Mouse (Mus musculus) midbrain, postnatal 0 days (tissue): ENCODE measurements around the gene Akt3. TPM values are rescaled to one million over a fixed set of nuclear protein-coding genes. Genes with fewer than 3 reads are reported as not detected.
A peak's percentile ranks its signal among the peaks of the same experiment; 100 is the strongest.

ENCODE experiments used
- ATAC-seq: fragments of 200-750 bp; cut with Nextera tagmentation; 2 replicates; pipeline ENCODE4 v1.8.0; 2017; ENCODE audit warnings: moderate number of reproducible peaks, mild to moderate bottlenecking, moderate TSS enrichment, moderate library complexity; ENCODE audit not compliant: low FRiP score
- DNase-seq: peaks from one replicate; pipeline ENCODE4 v3.0.0-alpha.2; 2015; ENCODE audit warnings: low spot score
- H3K27ac ChIP-seq: fragments of 300-500 bp; sonication (generic); 2 replicates; pipeline ENCODE4 v1.5.1; 2014; ENCODE audit warnings: low read depth, mild to moderate bottlenecking, low read length, mixed read lengths
- H3K27me3 ChIP-seq: fragments of 300-500 bp; sonication (generic); 2 replicates; pipeline ENCODE4 v1.6.1; 2014; ENCODE audit warnings: low read length, control low read depth, mixed read lengths; ENCODE audit not compliant: insufficient read depth
- H3K36me3 ChIP-seq: fragments of 300-500 bp; sonication (generic); 2 replicates; pipeline ENCODE4 v1.6.1; 2014; ENCODE audit warnings: low read length, control low read depth, mixed read lengths; ENCODE audit not compliant: insufficient read depth
- H3K4me1 ChIP-seq: fragments of 300-500 bp; sonication (generic); 2 replicates; pipeline ENCODE4 v1.6.1; 2014; ENCODE audit warnings: mild to moderate bottlenecking, control low read depth, antibody characterized with exemption, low read length, mixed read lengths; ENCODE audit not compliant: insufficient read depth
- H3K4me2 ChIP-seq: fragments of 300-500 bp; sonication (generic); 2 replicates; pipeline ENCODE4 v1.6.1; 2014; ENCODE audit warnings: low read depth, mild to moderate bottlenecking, low read length, mixed read lengths; ENCODE audit not compliant: poor library complexity, severe bottlenecking
- H3K4me3 ChIP-seq: fragments of 300-500 bp; sonication (generic); 2 replicates; pipeline ENCODE4 v1.5.1; 2014; ENCODE audit warnings: low read depth, mild to moderate bottlenecking, low read length, moderate library complexity
- H3K9ac ChIP-seq: fragments of 300-500 bp; sonication (generic); replicated peaks from 2 replicates; pipeline ENCODE4 v1.6.1; 2014; ENCODE audit warnings: mild to moderate bottlenecking, low read length, moderate library complexity, mixed read lengths; ENCODE audit not compliant: poor library complexity, severe bottlenecking
- H3K9me3 ChIP-seq: fragments of 300-500 bp; sonication (generic); 2 replicates; pipeline ENCODE4 v1.6.1; 2016; ENCODE audit warnings: low read length, control low read depth
- CTCF ChIP-seq: IDR thresholded peaks from 2 replicates; pipeline ENCODE4 v1.5.1; 2016; ENCODE audit warnings: antibody characterized with exemption, mild to moderate bottlenecking
- WGBS: fragments of 180-500 bp; shearing (Covaris S2); extraction: QIAGEN DNeasy Blood & Tissue Kit; methylation state at CpG from one replicate; pipeline ENCODE4 v1.1.7; 2014; 5-methylcytosine and 5-hydroxymethylcytosine counted together
- polyA plus RNA-seq: library from polyadenylated mRNA; unstranded; fragments of >200 nt; fragmentation: Nextera tagmentation; extraction: Ambion mirVana; gene quantifications from 2 replicates; pipeline ENCODE4 v1.2.1, GENCODE M21; 2015
- total RNA-seq: library from RNA; depleted of rRNA; stranded (reverse); fragments of >200 nt; gene quantifications from 2 replicates; pipeline ENCODE4 v1.2.3, GENCODE M21; 2014

The Akt3 gene
- total and polyA plus RNA-seq, 2 experiments from 2014 or later, result 14.5 to 92.6 TPM

DNA sequence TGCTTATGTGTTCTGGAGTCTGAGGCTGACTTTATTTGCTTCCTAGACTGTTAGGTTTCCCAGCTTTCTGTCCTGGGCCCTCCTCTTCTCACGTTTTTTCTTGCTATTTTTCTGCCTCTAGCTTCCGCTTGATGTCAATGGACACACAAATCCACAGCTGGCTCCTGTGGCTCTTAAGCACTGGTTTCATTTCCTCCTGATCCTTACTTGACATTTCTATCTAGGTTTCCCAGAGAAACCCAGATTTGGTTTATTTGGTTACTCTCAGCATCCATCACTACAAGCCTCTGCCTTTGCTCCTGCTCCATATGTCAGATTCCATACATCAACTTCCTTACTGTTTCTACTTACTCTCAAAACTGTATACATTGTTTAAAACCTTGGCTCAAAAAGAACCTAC is 211.0 kb downstream of the Akt3 start:
- DNase-seq, result no peak
- Histone ChIP-seq H3K9me3 (no peaks in the 10 kb centered on the region), H3K4me3 (no peak overlapping the region), H3K27me3 (no peaks in the 10 kb centered on the region), H3K4me2 (no peak overlapping the region), H3K27ac (no peak overlapping the region), H3K4me1 (no peaks in the 10 kb centered on the region), H3K9ac (no peak overlapping the region), H3K36me3 (no peaks in the 10 kb centered on the region)
- 91% methylated on average over 2 of the region's 2 CpGs for WGBS
- no peak for TF ChIP-seq CTCF
- no peak for ATAC-seq

DNA sequence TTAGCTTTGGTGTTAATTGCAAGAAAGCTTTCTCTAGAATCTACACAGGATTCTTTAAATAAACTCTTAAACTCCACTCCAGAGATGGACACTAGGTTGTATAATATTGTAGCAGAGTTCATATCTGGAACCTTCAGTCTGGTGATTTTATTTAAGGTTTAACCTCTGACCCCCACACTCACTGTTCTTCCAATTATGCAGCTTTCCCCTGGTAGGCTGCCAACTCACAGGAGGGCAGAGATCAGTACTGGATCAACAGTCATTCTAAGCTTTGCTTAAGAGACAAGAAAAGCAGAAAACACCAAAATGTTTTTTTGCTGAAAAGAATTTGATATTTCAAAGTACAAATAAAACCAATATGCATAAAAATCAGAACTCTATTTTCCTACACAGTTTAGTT is 212.1 kb downstream of the Akt3 start:
- Histone ChIP-seq H3K4me2 (no peak overlapping the region), H3K27ac (no peak overlapping the region), H3K9me3 (no peaks in the 10 kb centered on the region), H3K36me3 (no peaks in the 10 kb centered on the region), H3K4me1 (no peaks in the 10 kb centered on the region), H3K27me3 (no peaks in the 10 kb centered on the region), H3K9ac (no peak overlapping the region), H3K4me3 (no peak overlapping the region)
- DNase-seq, result no peak
- no peak for TF ChIP-seq CTCF
- no peak for ATAC-seq

GRCm38 (mm10) chr1:177040058-177040457 is 217.9 kb downstream of the Akt3 start:
- Histone ChIP-seq H3K4me1 (no peaks in the 10 kb centered on the region), H3K9ac (no peak overlapping the region), H3K36me3 (no peaks in the 10 kb centered on the region), H3K4me3 (no peak overlapping the region), H3K4me2 (no peak overlapping the region), H3K27ac (no peak overlapping the region), H3K9me3 (no peaks in the 10 kb centered on the region), H3K27me3 (no peaks in the 10 kb centered on the region)
- TF ChIP-seq CTCF, result no peak
- WGBS, result 36% methylated on average over 4 of the region's 4 CpGs
- ATAC-seq, result no peak
- no peak for DNase-seq

- Histone ChIP-seq H3K27me3 (no peaks in the 10 kb centered on the region), H3K9me3 (no peaks in the 10 kb centered on the region), H3K4me3 (no peak overlapping the region), H3K9ac (no peak overlapping the region), H3K4me1 (no peaks in the 10 kb centered on the region), H3K27ac (no peak overlapping the region), H3K36me3 (no peaks in the 10 kb centered on the region), H3K4me2 (no peak overlapping the region)
- WGBS, result 76% methylated on average over 6 of the region's 6 CpGs
- DNase-seq (no peak), ATAC-seq (no peak)
- TF ChIP-seq CTCF, result no peak
These were observed 218.8 kb downstream of the Akt3 start for GRCm38 (mm10) chr1:177039093-177039674.

GRCm38 (mm10) chr1:177038383-177038782 is 219.6 kb downstream of the Akt3 start:
- H3K9me3 ChIP-seq, result no peaks in the 10 kb centered on the region
- no peaks in the 10 kb centered on the region for H3K36me3 ChIP-seq
- 31% methylated on average over 2 of the region's 2 CpGs for WGBS
- no peak for ATAC-seq
- H3K4me3 ChIP-seq, result no peak overlapping the region
- no peak overlapping the region for H3K9ac ChIP-seq
- H3K4me2 ChIP-seq, result no peak overlapping the region
- peak; percentile 24 for DNase-seq
- H3K4me1 ChIP-seq, result no peaks in the 10 kb centered on the region
- no peak overlapping the region for H3K27ac ChIP-seq
- peak; percentile 56 for TF ChIP-seq CTCF
- no peaks in the 10 kb centered on the region for H3K27me3 ChIP-seq

- Histone ChIP-seq H3K27ac (no peak overlapping the region), H3K36me3 (no peaks in the 10 kb centered on the region), H3K4me2 (no peak overlapping the region), H3K27me3 (no peaks in the 10 kb centered on the region), H3K4me1 (no peaks in the 10 kb centered on the region), H3K9me3 (no peaks in the 10 kb centered on the region), H3K9ac (no peak overlapping the region), H3K4me3 (no peak overlapping the region)
- DNase-seq, result peak; percentile 57
- TF ChIP-seq CTCF, result no peak
- ATAC-seq, result no peak
- WGBS, result 69% methylated on average over 2 of the region's 2 CpGs
These were observed 222.5 kb downstream of the Akt3 start for GRCm38 (mm10) chr1:177035460-177035859.
